Mouse (Mus musculus) brain, embryonic 18.5 days (tissue): ENCODE results near the gene Sema3g.

Experiments
- DNase-seq: peaks from one replicate; pipeline ENCODE4 v3.0.0-alpha.2; 2012; ENCODE audit warnings: low read depth, low spot score

Sema3g gene

DNA sequence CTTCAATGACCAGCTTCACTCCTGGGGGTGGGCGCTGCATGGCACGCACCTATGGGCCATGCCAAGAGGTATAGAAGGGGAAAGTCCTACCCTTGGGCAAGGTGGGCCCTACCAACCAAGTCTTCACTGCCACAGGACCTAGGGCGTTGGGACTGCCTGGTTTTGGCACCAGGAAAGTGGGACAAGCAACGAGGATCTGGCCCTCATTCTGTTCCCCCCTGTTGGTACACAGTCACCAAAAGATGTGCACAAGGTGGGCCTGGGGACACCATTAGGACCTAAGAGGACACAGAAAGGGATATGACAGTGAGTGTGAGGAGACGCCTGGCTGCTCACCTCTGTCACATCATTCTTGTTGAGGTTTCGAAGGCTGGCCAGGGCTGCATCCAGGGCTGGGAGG is 53.5 kb downstream of the Sema3g start:
- DNase-seq = no peak

DNA sequence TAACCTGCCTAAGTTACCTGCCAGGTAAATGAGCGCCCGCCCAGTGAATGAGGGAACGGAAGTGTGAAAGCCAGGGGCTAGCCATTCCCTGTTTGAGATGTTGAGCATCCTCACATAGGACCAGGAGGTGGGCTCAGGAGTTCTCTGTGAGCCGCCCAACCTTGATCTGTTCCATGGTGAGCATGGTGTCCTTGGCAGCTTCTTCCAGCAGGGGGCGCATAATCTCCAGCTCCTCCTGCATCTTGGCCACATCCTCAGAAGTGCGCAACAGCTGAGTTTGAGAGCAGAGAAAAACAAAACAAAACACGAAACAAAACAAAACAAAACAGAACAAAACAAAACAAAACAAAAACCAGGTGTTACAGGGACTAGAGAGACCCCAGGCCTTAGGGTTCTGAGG is 54.5 kb downstream of the Sema3g start:
- DNase-seq = no peak
